Mouse (Mus musculus): ENCODE measurements around the gene Loxl1. TPM values are rescaled to one million over a fixed set of nuclear protein-coding genes. Genes with fewer than 3 reads are reported as not detected.

The Loxl1 gene
- total and polyA plus RNA-seq, 3 experiments = not detected

DNA sequence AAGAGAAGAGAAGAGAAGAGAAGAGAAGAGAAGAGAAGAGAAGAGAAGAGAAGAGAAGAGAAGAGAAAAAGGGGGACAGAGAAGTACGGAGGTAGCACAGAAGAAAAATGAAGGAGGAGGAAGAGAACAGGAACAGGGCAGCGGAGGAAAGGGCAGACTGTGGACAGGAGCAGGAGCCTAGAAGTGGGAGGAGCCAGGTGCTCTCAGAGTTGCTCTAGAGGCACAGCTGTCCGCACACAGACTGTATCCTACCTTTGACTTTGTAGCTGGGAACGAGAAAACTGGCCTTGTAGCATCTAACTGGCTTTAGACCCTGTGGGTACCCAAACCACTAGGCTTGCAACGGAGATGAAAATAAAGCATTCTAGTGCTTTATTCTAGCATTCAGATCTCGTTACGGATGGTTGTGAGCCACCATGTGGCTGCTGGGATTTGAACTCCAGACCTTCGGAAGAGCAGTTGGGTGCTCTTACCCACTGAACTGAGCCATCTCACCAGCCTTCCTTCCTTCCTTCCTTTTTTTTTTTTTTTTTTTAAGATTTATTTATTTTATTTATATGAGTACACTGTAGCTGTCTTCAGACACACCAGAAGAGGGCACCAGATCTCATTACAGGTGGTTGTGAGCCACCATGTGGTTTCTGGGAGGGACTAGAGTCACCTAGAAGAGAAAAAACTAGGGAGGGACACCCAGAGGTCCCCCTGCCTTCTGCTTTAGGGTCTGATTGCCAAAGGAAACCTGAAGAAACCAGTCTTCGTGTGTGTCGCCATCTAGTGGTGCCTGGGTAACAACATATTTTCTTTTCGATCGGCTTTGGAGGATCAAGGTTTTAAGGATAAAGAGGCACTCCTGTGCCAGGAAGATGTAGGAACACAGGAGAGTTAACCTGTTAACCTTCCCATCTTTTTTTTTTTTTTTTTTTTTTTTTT lies 44.3 kb downstream of the Loxl1 start (continued):
- TF ChIP-seq IRF4 (IDR thresholded peaks at IDR 0.05; ENCODE audit: low read depth, low read length) (no peak), POLR2A (IDR thresholded peaks at IDR 0.05; ENCODE audit: low read depth, low read length) (no peak), ZNF384 (IDR thresholded peaks at IDR 0.05; ENCODE audit: low read depth, low read length) (peak; percentile 74), CHD2 (IDR thresholded peaks at IDR 0.05; ENCODE audit: low read length) (no peak), ZMIZ1 (IDR thresholded peaks at IDR 0.05; ENCODE audit: low read depth, low read length) (no peak), MAZ (IDR thresholded peaks at IDR 0.05; ENCODE audit: low read depth, low read length) (0 out of 2 replicates have a peak, but pooled peaks have one; percentile 15), POLR2AphosphoS2 (IDR thresholded peaks at IDR 0.05; ENCODE audit: low read depth, low read length) (no peak), USF1 (IDR thresholded peaks at IDR 0.05; ENCODE audit: low read depth, low read length) (no peak)

DNA sequence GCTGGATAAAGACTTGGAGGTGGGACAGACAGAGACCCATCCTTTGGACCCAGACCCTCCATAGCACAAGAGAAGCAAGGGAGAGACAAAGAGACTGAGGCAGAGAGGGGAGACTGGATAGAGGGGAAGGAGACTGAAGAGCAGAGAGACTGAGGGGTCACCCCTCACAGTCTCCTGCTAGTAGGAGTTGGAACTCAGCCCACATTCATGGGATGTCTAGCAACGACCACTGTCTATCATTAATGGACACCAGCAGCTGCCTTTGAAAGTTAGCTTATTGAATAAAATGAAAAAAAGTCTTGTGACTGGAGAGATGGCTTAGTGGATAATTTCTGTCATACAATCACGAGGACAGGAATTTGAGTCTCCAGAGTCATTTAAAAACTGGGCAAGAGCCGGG lies 45.9 kb downstream of the Loxl1 start:
- no peaks in the 10 kb centered on the region for H3K9me3 ChIP-seq (replicated peaks; ENCODE audit: low read length)
- TF ChIP-seq USF2 (conservative IDR thresholded peaks at IDR 0.05; ENCODE audit: low read depth, low read length) (no peak), HCFC1 (IDR thresholded peaks at IDR 0.05; ENCODE audit: low read depth, low read length) (no peak), RCOR1 (conservative IDR thresholded peaks at IDR 0.05; ENCODE audit: low read depth, low read length) (no peak), E2F4 (IDR thresholded peaks at IDR 0.05; ENCODE audit: insufficient replicate concordance, low read depth, low read length) (no peak), MAX (IDR thresholded peaks at IDR 0.05; ENCODE audit: low read length) (no peak), SIN3A (IDR thresholded peaks at IDR 0.05; ENCODE audit: low read length) (no peak), USF1 (IDR thresholded peaks at IDR 0.05; ENCODE audit: low read depth, low read length) (no peak), PAX5 (IDR thresholded peaks at IDR 0.05; ENCODE audit: low read length) (no peak), CTCF (conservative IDR thresholded peaks at IDR 0.05 in 1 of 2, IDR thresholded peaks at IDR 0.05 in 1 of 2; ENCODE audit: low read depth in 2 of 2, low read length in 2 of 2) (no peak), ZMIZ1 (IDR thresholded peaks at IDR 0.05; ENCODE audit: low read depth, low read length) (no peak), EP300 (IDR thresholded peaks at IDR 0.05; ENCODE audit: low read length) (no peak), MYC (IDR thresholded peaks at IDR 0.05; ENCODE audit: low read depth, low read length) (no peak), ZKSCAN1 (IDR thresholded peaks at IDR 0.05; ENCODE audit: borderline replicate concordance, low read depth, low read length) (no peak), RAD21 (IDR thresholded peaks at IDR 0.05; ENCODE audit: low read depth, low read length) (no peak), NELFE (IDR thresholded peaks at IDR 0.05; ENCODE audit: low read depth, low read length) (no peak), KAT2A (IDR thresholded peaks at IDR 0.05; ENCODE audit: insufficient replicate concordance, low read length) (no peak), TBP (conservative IDR thresholded peaks at IDR 0.05; ENCODE audit: low read depth, low read length) (no peak)
- no peak overlapping the region for H3K4me3 ChIP-seq (replicated peaks in 1 of 3; ENCODE audit: low read depth in 2 of 3, low read length in 2 of 3, poor library complexity in 1 of 3)
- DNase-seq (ENCODE audit: extremely low read depth) = no peak
- peaks cover 7 to 18% of the 10 kb centered on the region in 2 experiments for H3K36me3 ChIP-seq (replicated peaks in 1 of 2; ENCODE audit: control insufficient read depth in 1 of 2, insufficient read depth in 1 of 2, low read length in 1 of 2)
- no peaks in the 10 kb centered on the region for H3K27me3 ChIP-seq (replicated peaks)
- H3K9ac ChIP-seq (ENCODE audit: insufficient read depth, low read depth) = peak overlapping the region; percentile 41
- H3K4me2 ChIP-seq (ENCODE audit: insufficient read depth, low read depth, poor library complexity, severe bottlenecking) = peak overlapping the region; percentile 68
- in situ Hi-C loops (cut with MboI; ENCODE audit: low pct_ligation_motif_present, low pct_unique_long_range_greater_than_20kb, low sequenced_read_pairs) = loop anchor here (25.0 kb wide), 1 partner anchor 455 kb away; no protein-coding TSS in a partner anchor
- H3K4me1 ChIP-seq (ENCODE audit: control insufficient read depth in 1 of 2, insufficient read depth in 2 of 2) = peaks cover 26 to 84% of the 10 kb centered on the region in 2 experiments
- H3K27ac ChIP-seq (ENCODE audit: insufficient read depth, low read depth) = peak overlapping the region; percentile 92
- peaks cover under 1% of the 10 kb centered on the region; the same call in 1 of the 2 replicates for H3K79me2 ChIP-seq (replicated peaks; ENCODE audit: control insufficient read depth, extremely low read depth, insufficient read depth, poor library complexity, severe bottlenecking)
- dilution Hi-C loops (cut with MboI; ENCODE audit: extremely low pct_ligation_motif_present, extremely low pct_unique_long_range_greater_than_20kb, low sequenced_read_pairs) = no loop called here

Measured in CH12.LX (cell line).